8 mouse cellular contexts compared by ENCODE assay signal in the genomic region with DNA sequence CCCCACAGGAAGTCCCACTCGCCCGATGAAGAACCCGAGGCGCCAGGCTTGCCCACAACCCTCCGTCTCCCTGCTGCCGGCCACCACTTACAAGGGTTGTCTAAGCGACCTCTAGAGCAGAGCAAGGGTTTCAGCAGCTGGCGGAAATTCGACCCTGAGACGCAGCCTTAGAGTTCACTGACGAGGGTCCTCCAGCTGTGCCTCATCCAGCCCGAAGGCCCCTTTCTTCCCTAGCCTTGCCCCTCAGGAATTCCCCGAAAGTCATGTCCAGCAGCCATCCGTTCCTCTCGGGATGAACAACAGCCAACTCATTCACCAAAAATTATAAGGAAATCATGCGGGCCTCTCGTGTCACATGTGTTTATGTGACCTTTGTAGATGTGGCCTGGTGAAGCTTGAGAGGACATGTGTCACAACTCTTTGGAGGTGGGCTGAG. TPM values are rescaled to one million over a fixed set of nuclear protein-coding genes. Genes with fewer than 3 reads are reported as not detected.
DNase-seq lines count a peak whose midpoint lies in the region; ATAC-seq and TF ChIP-seq lines count a peak whose summit lies in the region.

No protein-coding gene starts in this region.

- peak; percentile 68 for ATAC-seq in liver, embryonic 11.5 days (replicated peaks; ENCODE audit: low FRiP score)

- 14% methylated on average over 17 of the region's 17 CpGs for WGBS in liver, embryonic 11.5 days
- 5% methylated on average over 17 of the region's 17 CpGs for WGBS in small intestine, adult 2 months

- peak; percentile 22; the same call in 1 of the 2 replicates for TF ChIP-seq POLR2A in small intestine, adult 2 months (IDR thresholded peaks at IDR 0.05; ENCODE audit: low read depth, low read length)

- no peaks in the 10 kb centered on the region for H3K27me3 ChIP-seq in liver, embryonic 11.5 days (replicated peaks; ENCODE audit: control insufficient read depth, insufficient read depth, low read length)
- no peaks in the 10 kb centered on the region for H3K27me3 ChIP-seq in small intestine, adult 2 months (ENCODE audit: control insufficient read depth, insufficient read depth, low read length)

- H3K4me2 ChIP-seq in liver, embryonic 11.5 days = peak overlapping the region; percentile 68

- H3K4me3 ChIP-seq in liver, embryonic 11.5 days (ENCODE audit: low read depth, low read length) = peak overlapping the region; percentile 97
- H3K4me3 ChIP-seq in small intestine, adult 2 months (ENCODE audit: low read depth, low read length) = peak overlapping the region; percentile 62

- DNase-seq in adrenal gland, adult 8-10 months = peak; percentile 34
- no peak for DNase-seq in adrenal gland, postnatal 36 days
- peak; percentile 19 for DNase-seq in right cerebral cortex, postnatal 4 days
- DNase-seq in right cerebral cortex, adult 2 months (ENCODE audit: low spot score in 2 of 2) = no peak
- DNase-seq in liver, embryonic 11.5 days (ENCODE audit: low spot score) = no peak
- DNase-seq in MN1 (ENCODE audit: low spot score) = no peak
- DNase-seq in gastrocnemius, adult 8-10 months (ENCODE audit: low spot score in 2 of 2) = no peak

- TF ChIP-seq CTCF in small intestine, adult 2 months (IDR thresholded peaks at IDR 0.05; ENCODE audit: extremely low read depth, insufficient read length, insufficient replicate concordance, low read depth, low read length) = no peak

- H3K9ac ChIP-seq in liver, embryonic 11.5 days (ENCODE audit: low read depth, low read length) = peak overlapping the region; percentile 66

- no peaks in the 10 kb centered on the region for H3K9me3 ChIP-seq in liver, embryonic 11.5 days (ENCODE audit: control insufficient read depth, low read length)

- H3K4me1 ChIP-seq in liver, embryonic 11.5 days (replicated peaks; ENCODE audit: control insufficient read depth, insufficient read depth, low read length) = peaks cover 16% of the 10 kb centered on the region
- H3K4me1 ChIP-seq in small intestine, adult 2 months (ENCODE audit: control insufficient read depth, insufficient read depth, insufficient read length, low read length) = peaks cover 8% of the 10 kb centered on the region; the same call in 1 of the 2 replicates

- H3K27ac ChIP-seq in liver, embryonic 11.5 days (ENCODE audit: low read depth, low read length) = peak overlapping the region; percentile 63
- H3K27ac ChIP-seq in small intestine, adult 2 months (ENCODE audit: insufficient read depth, low read depth, low read length) = peak overlapping the region; percentile 52

- H3K36me3 ChIP-seq in liver, embryonic 11.5 days (ENCODE audit: control insufficient read depth, insufficient read depth, low read length) = no peaks in the 10 kb centered on the region
- no peaks in the 10 kb centered on the region for H3K36me3 ChIP-seq in small intestine, adult 2 months (ENCODE audit: control insufficient read depth, insufficient read depth, low read length)

RNA-seq across cellular contexts. Expression of gene Ern1, which starts 0.5 kb away (rescaled TPM):
- total RNA-seq in adrenal gland, adult 8-10 months (2022) = 100 to 1,000 TPM; 171 to 211 (median 198) TPM
- total RNA-seq in adrenal gland, postnatal 36 days (2021) = 100 to 1,000 TPM; 121 to 160 TPM
- 6.3 and 7.5 TPM in 2 replicates for polyA plus RNA-seq in liver, embryonic 11.5 days (2014; fragmentation: Nextera tagmentation; extraction: Ambion mirVana)
- polyA plus RNA-seq in small intestine, adult 2 months (2012; rRNA removed) = 14.2 and 31.2 TPM in 2 replicates
- total RNA-seq in gastrocnemius, adult 8-10 months (2022) = 1 to 10 TPM; 6.9 to 8.9 (median 7.6) TPM

Comparison
In these comparisons a context has a peak if more than half of its experiments do, and no peak if none do; other contexts are left out.
1. DNase-seq: peak in adrenal gland, adult 8-10 months (single experiment) and right cerebral cortex, postnatal 4 days (single experiment); none in adrenal gland, postnatal 36 days (0 of 2), right cerebral cortex, adult 2 months (0 of 2), liver, embryonic 11.5 days (single experiment), MN1 (single experiment) and gastrocnemius, adult 8-10 months (0 of 2).
2. RNA of gene Ern1, which starts 0.5 kb away (total RNA-seq): 171 to 211 TPM in adrenal gland, adult 8-10 months and 121 to 160 TPM in adrenal gland, postnatal 36 days; 6.9 to 8.9 TPM in gastrocnemius, adult 8-10 months; every median in the first group is over 10 times any median in the second.